Mouse (Mus musculus): ENCODE measurements around the gene Hivep3. TPM values are rescaled to one million over a fixed set of nuclear protein-coding genes. Genes with fewer than 3 reads are reported as not detected.

Gene Hivep3
- total and polyA plus RNA-seq, 3 experiments, result 4.3 to 12.9 (median 8.3) TPM

DNA sequence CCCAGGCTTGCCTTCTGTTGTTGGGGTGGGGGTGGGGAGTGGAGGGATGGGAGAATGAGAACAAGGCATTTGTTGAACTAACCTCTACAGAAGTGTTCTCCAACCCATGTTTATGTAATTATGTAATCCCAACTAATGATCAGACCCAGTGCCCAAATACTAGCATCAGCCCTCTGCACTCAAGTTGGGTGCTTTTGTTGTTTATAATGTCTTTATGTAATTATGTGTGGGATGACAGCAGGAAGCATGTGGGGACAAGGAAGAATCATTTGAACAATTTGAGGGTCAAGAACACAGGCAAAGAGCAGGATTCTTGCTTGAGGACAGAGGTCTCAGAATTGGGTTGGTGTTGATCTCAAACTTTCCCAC is 82.2 kb downstream of the Hivep3 start:
- DNase-seq, result no peak

DNA sequence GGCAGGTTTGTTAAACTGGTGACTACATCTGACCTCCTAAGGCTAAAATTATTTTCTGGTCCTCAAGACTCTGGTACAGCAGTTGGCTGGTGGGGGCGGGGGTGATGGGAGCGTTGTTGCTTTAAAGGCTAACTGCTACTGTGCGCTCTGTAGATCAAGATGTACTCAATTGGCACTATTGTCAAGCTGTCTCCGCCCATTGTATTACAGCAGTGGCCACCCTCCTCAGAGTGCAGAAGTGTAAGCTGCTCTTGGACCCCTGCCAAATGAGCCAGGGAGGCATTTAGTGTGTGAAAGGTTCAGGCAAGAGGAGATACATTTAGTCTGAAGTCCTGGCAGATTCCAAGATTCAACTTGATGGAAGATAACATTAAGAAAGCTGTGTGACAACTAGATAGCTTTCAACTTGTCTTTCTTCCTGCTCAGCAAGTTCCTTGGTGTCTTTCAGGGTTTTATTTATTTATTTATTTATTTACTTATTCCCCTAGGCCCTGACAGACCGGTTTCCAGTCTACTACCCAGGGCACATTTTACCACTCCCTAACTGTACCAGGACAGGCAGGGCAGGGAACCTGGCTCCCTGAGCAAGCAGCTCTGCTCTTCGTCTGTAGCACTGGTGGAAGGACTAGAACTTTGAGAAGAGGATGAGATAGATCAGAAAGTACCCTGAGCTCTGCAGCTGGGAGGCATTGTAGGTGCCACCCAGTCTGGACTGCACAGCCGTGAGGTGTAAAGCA is 83.2 kb downstream of the Hivep3 start:
- DNase-seq, result peak; percentile 10

DNA sequence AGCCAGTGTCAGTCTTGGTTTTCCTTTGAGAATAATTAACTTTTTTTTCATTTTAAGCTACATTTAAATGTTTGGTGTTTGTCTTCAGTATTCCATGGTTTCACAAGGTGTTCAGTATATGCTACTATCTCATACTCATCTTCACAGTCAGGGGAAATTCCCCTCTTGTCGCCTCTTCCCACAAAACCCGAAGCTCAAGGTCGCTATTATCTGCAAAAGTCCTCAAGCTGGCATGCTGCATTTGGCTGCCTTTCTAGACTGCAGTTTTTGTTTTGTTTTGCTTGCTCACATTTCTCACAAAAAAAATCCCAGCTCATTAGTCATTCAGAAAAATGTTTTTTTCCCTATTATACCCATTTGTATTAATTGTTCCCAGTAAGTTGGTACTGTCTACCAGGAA is 92.4 kb downstream of the Hivep3 start:
- DNase-seq, result peak; percentile 11

DNA sequence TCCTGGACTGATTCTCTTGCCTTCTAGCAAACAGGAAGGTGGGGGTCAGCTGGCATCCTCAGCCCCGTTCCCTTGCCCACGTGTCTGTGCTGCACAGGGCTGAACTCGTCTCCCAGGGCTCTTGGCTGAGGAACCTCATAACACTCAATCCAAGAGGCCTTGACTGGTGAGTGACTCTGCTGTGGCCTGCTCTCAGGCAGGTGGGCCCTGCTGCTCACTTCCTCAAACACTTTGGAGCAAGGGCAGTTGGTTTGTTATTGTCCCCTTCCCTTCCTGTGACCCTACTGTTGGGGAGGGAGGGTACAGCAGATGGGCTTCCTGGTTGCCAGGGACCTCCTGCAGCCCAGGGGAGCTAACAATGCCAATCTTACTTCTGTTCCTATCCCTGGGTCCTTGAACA is 94.8 kb downstream of the Hivep3 start:
- no peak for DNase-seq

DNA sequence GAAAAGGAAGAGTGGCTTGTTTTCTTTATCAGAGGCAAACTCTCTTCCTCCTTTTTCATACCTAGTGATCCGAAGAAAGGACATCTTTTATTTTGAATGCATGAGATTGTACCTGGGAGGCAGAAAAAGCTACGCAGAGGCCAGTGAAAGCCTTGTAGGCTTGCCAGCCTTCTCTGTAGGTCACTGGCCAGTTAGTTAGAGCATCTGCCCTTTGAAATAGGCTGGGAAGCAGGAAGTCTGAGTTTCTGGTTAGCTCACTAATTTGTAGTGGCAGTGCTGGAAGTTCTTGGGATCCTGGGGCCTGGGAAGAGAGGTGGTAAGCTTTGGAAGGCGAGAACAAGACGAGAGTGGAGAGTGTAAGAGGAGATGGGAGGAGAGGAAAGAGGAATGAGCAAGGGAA is 95.4 kb downstream of the Hivep3 start:
- DNase-seq, result no peak

DNA sequence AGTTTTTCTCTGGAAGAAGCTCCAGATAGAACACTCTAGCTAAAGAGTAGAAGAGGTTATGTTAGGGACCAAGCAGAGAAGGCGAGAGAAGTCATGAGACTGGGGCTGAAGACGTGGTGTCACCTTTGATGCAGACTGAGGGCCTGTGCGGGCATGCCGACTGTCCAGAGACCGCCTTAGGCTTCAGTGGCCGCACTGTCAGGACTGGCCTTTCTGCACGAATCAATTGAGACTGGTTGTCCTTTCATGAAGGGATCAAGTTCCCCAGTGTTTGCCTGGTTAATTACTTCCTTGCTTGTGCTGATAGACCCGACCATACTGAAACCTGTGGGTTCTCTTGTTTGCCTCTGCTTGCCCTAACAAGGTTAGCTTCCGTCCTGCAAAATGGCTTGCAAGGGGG is 99.7 kb downstream of the Hivep3 start:
- no peak for DNase-seq

DNA sequence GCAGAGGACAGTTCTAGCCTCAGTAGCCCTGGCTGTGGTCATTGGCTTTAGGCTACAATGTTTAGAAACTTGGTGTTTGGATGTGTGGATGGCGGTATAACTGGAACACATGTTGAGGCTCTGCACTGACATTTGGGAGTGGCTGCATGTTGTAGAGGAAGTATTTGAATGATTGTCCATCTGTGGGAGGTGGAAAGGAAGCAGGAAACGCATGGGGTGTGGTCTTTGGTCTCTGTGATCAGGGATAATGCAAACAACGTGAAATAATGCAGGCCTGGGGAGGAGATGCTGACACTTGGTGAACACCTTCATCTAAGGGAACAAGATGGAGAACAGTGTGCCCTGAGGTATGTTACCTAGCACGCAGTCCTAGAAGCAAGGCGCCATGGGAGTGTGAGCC is 100.3 kb downstream of the Hivep3 start:
- DNase-seq, result no peak

DNA sequence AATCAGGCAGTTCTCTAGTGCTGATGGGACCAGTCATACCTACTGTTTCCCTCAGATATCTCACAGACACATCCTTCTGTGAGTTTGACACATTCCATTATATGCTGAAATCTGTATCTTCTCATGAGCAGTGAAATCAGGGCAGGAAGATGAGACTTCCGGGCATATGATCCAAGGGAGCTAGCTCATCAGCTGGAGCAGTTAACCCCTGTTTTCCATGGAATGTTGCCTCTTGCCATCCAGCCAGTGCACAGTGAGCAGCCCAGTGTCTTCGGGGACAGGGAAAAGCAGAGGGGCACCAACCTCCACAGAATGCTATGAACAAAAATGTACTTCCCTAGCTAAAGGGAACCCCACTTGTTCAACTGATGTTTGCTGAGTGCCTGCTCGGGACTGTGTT is 102.6 kb downstream of the Hivep3 start:
- DNase-seq, result no peak

DNA sequence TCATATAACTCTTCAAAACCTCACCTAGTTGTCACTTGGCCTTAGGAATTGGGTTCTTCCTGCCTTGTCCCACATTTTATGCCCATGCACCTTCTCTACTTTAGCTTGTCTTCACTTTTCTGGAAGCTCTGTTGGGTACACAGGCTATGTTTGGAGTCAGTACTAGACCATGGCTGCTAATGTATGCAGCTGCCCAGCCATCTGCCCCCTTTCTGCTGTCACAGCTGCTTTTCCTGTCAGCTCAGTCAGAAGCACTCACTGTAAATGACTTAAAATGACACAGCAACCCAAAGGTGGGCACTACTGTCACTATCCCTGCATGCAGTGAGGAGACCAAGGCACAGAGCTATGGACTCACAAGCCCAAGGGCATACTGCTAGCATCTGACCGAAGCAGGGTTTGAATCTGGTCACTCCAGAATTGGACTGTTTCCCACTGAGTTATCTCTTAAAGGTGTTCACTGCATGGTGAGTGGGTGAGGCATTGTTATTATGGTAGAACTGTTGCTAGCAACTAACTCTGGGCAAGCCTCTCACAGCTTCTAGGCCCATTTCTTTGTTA is 104.0 kb downstream of the Hivep3 start:
- DNase-seq, result no peak

DNA sequence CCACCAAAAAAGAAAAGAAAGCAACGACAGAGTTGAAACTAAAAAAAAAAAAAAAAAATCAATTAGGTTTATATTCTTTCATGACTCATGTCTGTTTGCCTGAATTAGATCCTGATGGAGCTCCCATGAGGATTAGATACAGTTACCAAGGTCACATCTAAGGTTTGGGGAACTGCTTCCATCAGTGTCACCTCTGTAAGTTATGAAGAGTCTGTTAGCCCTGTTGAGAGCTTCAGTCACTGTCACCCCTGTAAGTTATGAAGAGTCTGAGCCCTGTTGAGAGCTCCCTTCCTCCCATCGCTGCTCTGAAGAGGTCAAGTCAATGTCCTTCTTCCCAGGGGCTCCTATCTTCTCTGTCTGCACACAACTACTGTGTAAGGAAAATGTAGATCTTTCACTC is 104.7 kb downstream of the Hivep3 start:
- DNase-seq, result no peak

DNA sequence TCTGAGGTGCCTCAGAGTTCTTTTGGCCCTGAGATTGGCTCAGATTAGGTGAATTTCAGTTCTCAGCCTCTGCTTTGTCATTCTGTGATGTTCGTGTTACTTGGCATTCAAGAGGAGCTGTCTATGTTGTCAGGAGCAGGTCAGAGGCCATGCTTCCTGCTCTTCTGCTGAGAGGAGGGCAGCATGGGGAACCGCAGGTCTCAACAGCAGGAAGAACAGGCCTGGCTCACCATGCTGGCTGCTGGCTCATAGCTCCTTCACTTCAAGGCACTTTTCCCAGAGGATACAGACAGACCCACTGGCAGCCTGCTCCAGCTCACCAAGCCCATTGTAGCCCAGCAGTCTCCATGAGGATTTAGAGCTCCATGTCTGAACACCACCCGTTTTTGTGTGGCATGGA is 109.7 kb downstream of the Hivep3 start:
- DNase-seq, result no peak

DNA sequence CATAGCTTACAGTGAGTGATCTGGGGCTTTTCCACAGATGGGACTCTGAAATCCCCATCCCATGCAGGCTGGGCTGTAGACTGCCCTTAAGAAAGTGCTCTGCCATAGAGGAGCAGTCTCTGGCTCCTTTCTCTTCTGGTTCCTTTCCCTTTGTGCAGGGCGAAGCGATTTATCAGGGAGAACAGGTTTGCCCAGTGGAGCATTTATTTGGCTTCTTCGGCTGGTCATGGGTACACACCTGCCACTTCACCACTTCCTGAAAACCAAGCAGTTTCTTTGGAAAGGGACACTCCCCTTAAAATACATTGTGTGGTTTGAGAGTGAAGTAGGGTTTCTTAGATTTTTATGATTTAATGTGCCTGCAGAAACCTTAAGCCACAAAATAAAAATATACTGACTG is 110.7 kb downstream of the Hivep3 start:
- no peak for DNase-seq

DNA sequence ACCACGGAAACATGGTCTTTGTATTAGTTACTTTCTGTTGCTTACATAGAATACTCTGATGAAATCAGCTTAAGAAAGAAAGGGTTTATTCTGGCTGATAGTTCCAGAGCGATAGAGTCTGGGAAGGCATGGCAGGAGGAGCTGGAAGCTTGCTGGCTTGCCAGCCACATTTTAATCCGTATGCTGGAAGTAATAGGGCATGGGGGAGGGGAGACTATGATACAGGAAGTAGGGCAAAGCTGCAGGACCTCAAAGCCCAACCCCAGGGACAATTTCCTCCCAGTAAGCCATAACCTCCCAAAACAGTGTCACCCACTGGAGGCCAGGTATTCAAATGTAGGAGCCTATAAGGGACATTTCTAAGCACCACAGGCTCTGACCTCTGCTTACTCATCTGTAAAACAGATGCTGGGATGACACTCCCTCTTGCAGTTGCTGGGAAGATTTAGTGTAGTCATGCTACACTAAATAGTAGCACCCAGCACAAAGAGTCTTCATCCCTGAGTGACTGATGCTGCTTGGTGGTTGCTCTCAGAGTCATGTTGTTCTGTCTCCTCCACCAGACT is 112.1 kb downstream of the Hivep3 start:
- no peak for DNase-seq

DNA sequence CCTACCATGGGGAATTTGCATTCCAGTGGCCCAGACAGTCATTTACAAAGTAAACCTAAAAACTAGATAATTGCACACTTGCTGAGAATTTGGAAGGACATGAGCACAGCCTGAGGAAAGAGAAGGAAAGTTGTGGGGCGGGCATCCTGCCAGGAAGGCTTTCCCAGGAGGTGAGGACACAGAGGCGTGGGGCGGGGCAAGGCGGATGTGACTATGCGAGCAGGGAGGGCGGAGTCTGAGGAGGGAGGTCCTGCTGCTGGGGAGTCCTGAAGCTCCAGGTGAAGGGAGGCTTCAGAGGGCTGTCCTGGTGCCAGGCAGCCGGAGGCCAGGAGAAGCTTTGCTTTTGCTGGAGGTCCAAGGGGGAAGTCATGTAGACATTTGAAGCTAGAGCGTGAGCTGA is 118.9 kb downstream of the Hivep3 start:
- peak; percentile 23 for DNase-seq

DNA sequence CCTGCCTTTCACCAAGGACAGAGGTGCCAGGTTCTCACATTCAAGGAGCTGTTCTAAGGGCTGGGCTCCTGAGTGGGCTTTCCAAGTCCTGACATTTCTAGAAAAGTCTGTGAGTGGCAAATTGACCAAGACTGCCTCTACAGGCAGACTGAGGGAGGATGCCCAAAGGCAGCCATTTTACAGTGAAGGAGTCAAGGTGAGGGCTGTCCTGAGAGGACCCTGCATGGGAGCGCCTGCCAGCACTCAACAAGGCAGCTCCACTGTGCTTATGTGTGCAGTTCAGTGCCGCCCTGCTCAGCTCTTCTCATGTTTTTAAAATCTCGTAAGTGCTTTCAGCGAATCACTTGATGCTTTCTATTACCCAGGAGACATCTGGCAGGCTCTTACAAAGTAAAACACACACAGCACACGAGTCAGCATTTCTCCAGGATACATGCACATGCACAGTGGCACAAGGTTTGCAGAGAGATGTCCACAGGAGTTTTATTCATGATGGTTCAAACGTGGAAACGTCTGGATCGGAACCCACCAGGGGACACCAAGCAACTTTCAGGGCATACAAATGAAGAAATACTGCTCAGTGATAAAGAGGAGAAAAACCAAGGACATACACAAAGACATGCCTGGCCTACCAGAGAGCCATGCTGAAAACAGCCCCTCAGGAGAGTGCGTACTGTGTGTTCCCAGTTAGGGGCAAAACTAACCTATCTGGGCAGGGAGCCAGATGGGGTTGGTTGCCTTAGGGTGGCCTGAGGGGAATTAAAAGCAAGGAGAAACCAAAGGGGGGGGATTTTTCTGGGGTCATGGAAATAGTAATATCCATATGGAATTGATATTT is 120.9 kb downstream of the Hivep3 start:
- DNase-seq, result no peak

DNA sequence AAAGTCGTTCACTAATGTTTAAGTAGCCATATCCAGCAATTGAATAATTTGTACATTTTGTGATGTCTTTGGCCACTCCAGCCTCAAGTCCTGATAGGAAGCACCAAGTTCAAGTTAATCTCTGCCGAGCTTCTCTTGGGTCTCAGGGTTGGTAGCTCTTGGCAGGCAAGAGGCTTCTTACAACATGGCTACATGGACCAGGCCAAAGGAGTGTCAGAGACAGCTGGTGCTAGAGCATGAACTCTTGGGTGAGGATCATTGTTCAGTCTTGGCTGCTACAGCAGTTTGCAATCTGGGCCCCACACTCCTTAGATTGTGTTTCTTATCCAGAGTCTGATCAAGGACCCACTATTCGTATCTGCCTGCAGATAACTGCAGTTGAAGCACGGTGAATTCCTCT is 125.9 kb downstream of the Hivep3 start:
- DNase-seq, result peak; percentile 23

DNA sequence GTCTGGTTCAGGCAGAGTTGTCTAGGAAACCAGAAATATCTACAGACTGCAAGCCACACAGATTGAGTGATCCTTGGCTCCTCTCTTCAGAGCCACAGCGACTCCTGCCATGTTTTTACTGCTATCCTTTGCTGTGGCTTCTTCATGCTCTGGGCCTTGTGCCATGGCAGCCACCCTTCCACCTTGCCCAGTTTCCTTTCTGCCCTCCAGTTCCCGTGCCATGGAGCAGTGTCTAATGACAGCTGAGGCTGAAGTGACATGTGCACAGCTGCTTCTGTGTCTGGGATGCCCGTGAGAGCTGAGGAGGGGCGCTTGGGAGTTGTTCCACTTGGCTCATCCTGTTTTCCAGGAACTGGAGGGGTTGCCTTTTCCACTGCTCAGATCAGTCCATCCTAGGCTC is 127.4 kb downstream of the Hivep3 start:
- no peak for DNase-seq

DNA sequence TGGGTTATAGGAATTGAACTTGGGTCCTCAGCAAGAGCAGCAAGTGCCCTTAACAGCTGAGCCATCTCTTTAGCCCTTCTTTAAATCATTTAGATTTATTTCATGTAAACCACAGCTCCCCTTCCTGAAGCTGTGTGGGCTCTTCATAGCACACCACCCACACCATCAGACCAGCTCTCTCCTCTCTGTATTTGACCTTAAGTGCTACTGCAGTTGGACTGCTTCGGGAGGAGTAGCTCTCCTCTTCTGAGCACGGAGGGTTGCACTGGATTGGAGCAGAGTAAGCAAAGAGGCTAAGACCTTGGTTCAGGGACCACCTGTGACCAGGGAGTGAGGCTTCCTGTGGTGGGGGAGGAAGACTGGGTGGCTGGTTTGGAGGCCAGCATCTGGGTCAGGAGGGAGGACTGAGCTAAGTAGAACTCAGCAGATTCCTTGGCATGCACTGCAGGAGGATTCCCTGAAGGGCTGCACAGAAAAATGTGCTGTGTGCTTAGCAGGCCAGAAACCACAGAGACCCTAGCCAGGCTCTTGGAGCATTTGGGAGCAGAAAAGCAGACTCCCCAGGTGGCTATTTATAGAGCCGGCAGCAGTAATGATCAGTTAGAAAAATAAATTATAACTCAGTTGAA is 132.4 kb downstream of the Hivep3 start:
- no peak for DNase-seq

DNA sequence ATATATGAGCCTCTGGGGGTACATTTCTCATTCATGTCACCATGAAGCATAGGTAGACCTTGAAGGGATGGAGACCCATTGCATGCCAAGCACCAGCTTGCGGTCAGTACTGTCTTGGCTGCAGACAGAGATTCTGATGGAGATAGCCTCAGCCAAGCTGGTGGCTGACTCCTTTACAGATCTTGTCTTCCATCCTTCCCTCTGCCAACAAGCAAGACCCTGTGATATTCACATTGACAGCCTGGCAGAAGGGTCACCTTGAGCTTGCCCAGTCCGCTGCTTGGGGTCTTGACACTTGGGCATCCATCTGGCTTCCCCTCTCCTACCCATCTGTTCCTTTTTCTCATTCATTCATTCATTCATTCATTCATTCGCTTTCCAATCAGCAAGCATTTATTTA is 133.5 kb downstream of the Hivep3 start:
- no peak for DNase-seq

DNA sequence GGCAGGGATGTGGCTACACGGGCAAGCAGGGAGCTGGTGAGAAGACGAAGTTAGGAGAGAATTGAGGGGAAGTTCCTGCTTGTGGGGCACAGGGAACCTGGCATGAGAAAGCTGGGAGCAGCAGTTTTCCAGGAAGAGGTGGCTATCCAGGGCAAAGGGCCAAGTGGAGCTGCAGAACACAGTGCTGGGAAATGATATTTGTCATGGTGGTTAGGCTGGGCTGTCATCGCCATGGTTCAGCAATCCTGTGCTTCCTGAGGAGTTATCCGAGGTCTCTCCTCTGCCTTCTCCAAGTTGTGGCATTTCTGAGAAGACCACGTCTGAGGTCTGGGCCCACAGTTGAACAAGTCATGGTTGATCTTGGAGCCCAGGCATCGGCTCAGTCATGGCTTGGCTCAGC is 136.8 kb downstream of the Hivep3 start:
- peak; percentile 20 for DNase-seq

DNA sequence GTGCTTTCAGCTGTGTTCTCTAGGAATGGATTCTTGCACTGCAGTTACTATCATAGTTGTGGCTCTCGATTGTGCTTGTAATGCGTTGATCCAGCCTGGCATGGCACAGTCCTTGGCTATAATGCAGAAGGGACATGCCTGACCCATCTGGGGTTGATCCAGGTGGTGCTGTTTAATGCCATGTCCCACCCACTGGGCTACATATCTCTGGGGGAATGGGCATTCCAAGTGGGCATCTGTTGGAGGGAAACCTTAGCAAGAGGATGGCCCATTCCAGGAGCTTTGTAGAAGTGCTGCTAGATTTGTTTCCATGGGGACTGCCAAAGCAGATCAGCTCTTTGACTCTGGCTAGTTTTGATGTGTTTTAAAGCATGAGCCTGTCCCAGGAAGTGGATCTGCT is 137.9 kb downstream of the Hivep3 start:
- DNase-seq, result no peak

DNA sequence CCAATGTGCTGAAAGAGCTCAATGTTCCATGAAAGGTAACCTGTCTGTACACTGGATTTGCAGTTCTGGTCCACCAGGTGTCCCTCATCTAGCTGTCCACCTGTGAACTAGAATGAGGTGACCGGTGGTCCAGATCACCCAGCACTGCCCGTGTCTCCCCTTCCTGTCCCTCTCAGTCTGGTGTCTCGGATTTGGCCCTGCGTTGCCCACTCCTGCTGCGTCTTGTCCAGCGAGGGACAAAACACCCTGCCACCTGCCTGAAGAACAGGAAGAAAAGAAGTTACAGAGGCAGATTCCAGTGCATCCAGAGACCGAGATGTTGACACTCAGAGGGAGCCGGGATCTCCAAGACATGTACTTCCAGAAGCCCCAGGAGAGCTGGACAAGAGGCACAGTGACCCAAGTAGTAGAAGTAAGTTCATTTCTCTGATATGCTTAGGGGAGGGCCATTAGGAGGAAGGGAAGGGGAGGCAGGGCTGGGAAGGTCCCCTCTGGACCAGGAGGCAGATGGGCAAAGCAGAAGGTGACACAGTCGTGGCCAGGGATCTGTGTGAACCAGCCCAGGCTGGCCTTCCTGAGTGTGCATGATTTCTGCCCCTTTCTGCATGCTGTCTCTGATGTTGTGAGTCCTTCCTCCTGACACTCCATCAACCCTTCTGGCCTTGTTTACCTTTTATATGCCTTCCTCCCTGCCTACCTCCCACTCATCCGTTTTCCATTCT is 138.4 kb downstream of the Hivep3 start:
- no peak for DNase-seq

Data from adrenal gland, adult 2 months (tissue).